Mouse (Mus musculus) liver, postnatal 0 days (tissue): ENCODE measurements around the gene Zswim3. TPM values are rescaled to one million over a fixed set of nuclear protein-coding genes. Genes with fewer than 3 reads are reported as not detected.

Experiments
- ATAC-seq: fragments of 200-750 bp; cut with Nextera tagmentation; 2 replicates; pipeline ENCODE4 v1.8.0; 2017; ENCODE audit warnings: mild to moderate bottlenecking, moderate library complexity
- DNase-seq: peaks from one replicate; pipeline ENCODE4 v3.0.0-alpha.2; 2016
- H3K27ac ChIP-seq: fragments of 300-500 bp; sonication (generic); 2 replicates; pipeline ENCODE4 v1.5.1; 2014; ENCODE audit warnings: antibody characterized with exemption, moderate library complexity, mild to moderate bottlenecking, low read depth
- H3K27me3 ChIP-seq: fragments of 300-500 bp; sonication (generic); 2 replicates; pipeline ENCODE4 v1.6.1; 2014; ENCODE audit warnings: low read length, control low read depth, mixed read lengths; ENCODE audit not compliant: insufficient read depth
- H3K36me3 ChIP-seq: fragments of 300-500 bp; sonication (generic); replicated peaks from 2 replicates; pipeline ENCODE4 v1.6.1; 2014; ENCODE audit warnings: mild to moderate bottlenecking, control low read depth, low read length, moderate library complexity, mixed read lengths; ENCODE audit not compliant: insufficient read depth
- H3K4me1 ChIP-seq: fragments of 300-500 bp; sonication (generic); 2 replicates; pipeline ENCODE4 v1.6.1; 2014; ENCODE audit warnings: antibody characterized with exemption, mild to moderate bottlenecking, control low read depth; ENCODE audit not compliant: insufficient read depth
- H3K4me2 ChIP-seq: fragments of 300-500 bp; sonication (generic); 2 replicates; pipeline ENCODE4 v1.6.1; 2014; ENCODE audit warnings: low read depth, mild to moderate bottlenecking, low read length, moderate library complexity, mixed read lengths
- H3K4me3 ChIP-seq: fragments of 300-500 bp; sonication (generic); 2 replicates; pipeline ENCODE4 v1.5.1; 2014; ENCODE audit warnings: low read depth, low read length
- H3K9ac ChIP-seq: fragments of 300-500 bp; sonication (generic); replicated peaks from 2 replicates; pipeline ENCODE4 v1.6.1; 2014; ENCODE audit warnings: mild to moderate bottlenecking, moderate library complexity
- H3K9me3 ChIP-seq: fragments of 300-500 bp; sonication (generic); 2 replicates; pipeline ENCODE4 v1.6.1; 2016; ENCODE audit warnings: mild to moderate bottlenecking, control low read depth, low read length, mixed read lengths
- CTCF ChIP-seq: sonication (generic); IDR thresholded peaks from 2 replicates; pipeline ENCODE4 v1.5.1; 2016; ENCODE audit warnings: antibody characterized with exemption, low read depth
- EP300 ChIP-seq: IDR thresholded peaks from 2 replicates; pipeline ENCODE4 v1.6.1; 2016; ENCODE audit warnings: antibody characterized with exemption, low read depth, mild to moderate bottlenecking
- WGBS: fragments of 180-500 bp; shearing (Covaris S2); extraction: QIAGEN DNeasy Blood & Tissue Kit; methylation state at CpG from one replicate; pipeline ENCODE4 v1.1.7; 2014; ENCODE audit not compliant: insufficient replicate concordance; 5-methylcytosine and 5-hydroxymethylcytosine counted together
- polyA plus RNA-seq: library from polyadenylated mRNA; unstranded; fragments of >200 nt; fragmentation: Nextera tagmentation; extraction: Ambion mirVana; gene quantifications from 2 replicates; pipeline ENCODE4 v1.2.1, GENCODE M21; 2015

Zswim3 gene
- polyA plus RNA-seq, 1 experiment from 2014 or later = 2.2 TPM

GRCm38 (mm10) chr2:164822636-164823165 is 17.8 kb downstream of the Zswim3 start, which contains the start of gene Zswim1:
Gene Zswim1 (plus strand): TSS chr2:164822686.
- H3K27me3 ChIP-seq = no peaks in the 10 kb centered on the region
- H3K9ac ChIP-seq = peak within 1 kb of the TSS; percentile 74
- TF ChIP-seq EP300 (no peak), CTCF (0 out of 2 replicates have a peak, but pooled peaks have one; percentile 6)
- peaks cover 13% of the 10 kb centered on the region for H3K4me1 ChIP-seq
- peak within 1 kb of the TSS; percentile 75 for H3K4me3 ChIP-seq
- DNase-seq (peak; percentile 99), ATAC-seq (peak; percentile 100)
- no peaks in the 10 kb centered on the region for H3K9me3 ChIP-seq
- WGBS = 1% methylated on average over 32 of the region's 32 CpGs
- peaks cover 27% of the 10 kb centered on the region; the same call in 1 of the 2 replicates for H3K36me3 ChIP-seq
- peak within 1 kb of the TSS; percentile 84 for H3K27ac ChIP-seq
- H3K4me2 ChIP-seq = peak within 1 kb of the TSS; percentile 91

- H3K9me3 ChIP-seq = no peaks in the 10 kb centered on the region
- peak; percentile 71 for ATAC-seq
- 1% methylated on average over 10 of the region's 10 CpGs for WGBS
These were observed 18.3 kb downstream of the Zswim3 start for GRCm38 (mm10) chr2:164823181-164823585.

GRCm38 (mm10) chr2:164823969-164824368 is 19.1 kb downstream of the Zswim3 start:
- peak overlapping the region; percentile 91 for H3K4me2 ChIP-seq
- H3K9ac ChIP-seq = no peak overlapping the region
- no peak overlapping the region for H3K27ac ChIP-seq
- ATAC-seq = no peak
- WGBS = 92% methylated on average over 4 of the region's 4 CpGs
- TF ChIP-seq EP300 = no peak
- TF ChIP-seq CTCF = no peak
- peak overlapping the region; percentile 75; the same call in 1 of the 2 replicates for H3K4me3 ChIP-seq
- no peaks in the 10 kb centered on the region for H3K27me3 ChIP-seq
- H3K9me3 ChIP-seq = no peaks in the 10 kb centered on the region
- H3K4me1 ChIP-seq = peaks cover 12% of the 10 kb centered on the region
- peaks cover 29% of the 10 kb centered on the region; the same call in 1 of the 2 replicates for H3K36me3 ChIP-seq
- no peak for DNase-seq

More at GRCm38 (mm10) chr2:164823181-164823585, 18.3 kb downstream of the Zswim3 start:
- peaks cover 12% of the 10 kb centered on the region for H3K4me1 ChIP-seq
- H3K4me2 ChIP-seq = peak overlapping the region; percentile 91
- TF ChIP-seq CTCF = 0 out of 2 replicates have a peak, but pooled peaks have one; percentile 21
- TF ChIP-seq EP300 = no peak
- peak; percentile 49 for DNase-seq
- peaks cover 29% of the 10 kb centered on the region; the same call in 1 of the 2 replicates for H3K36me3 ChIP-seq
- H3K4me3 ChIP-seq = peak overlapping the region; percentile 75
- no peaks in the 10 kb centered on the region for H3K27me3 ChIP-seq
- peak overlapping the region; percentile 74 for H3K9ac ChIP-seq
- peak overlapping the region; percentile 84 for H3K27ac ChIP-seq

- Histone ChIP-seq H3K9ac (no peak overlapping the region), H3K9me3 (no peaks in the 10 kb centered on the region), H3K36me3 (peaks cover 28% of the 10 kb centered on the region; the same call in 1 of the 2 replicates), H3K4me1 (peaks cover 12% of the 10 kb centered on the region), H3K4me2 (no peak overlapping the region), H3K4me3 (no peak overlapping the region), H3K27ac (no peak overlapping the region), H3K27me3 (no peaks in the 10 kb centered on the region)
- ATAC-seq (no peak), DNase-seq (peak; percentile 13)
- TF ChIP-seq EP300 = no peak
- TF ChIP-seq CTCF = no peak
- 92% methylated on average over 17 of the region's 17 CpGs for WGBS
These were observed 20.6 kb downstream of the Zswim3 start for GRCm38 (mm10) chr2:164825521-164825920.

GRCm38 (mm10) chr2:164827146-164827850 is 22.4 kb downstream of the Zswim3 start:
- Histone ChIP-seq H3K36me3 (peaks cover 18% of the 10 kb centered on the region; the same call in 1 of the 2 replicates), H3K9ac (no peak overlapping the region), H3K9me3 (no peaks in the 10 kb centered on the region), H3K27me3 (no peaks in the 10 kb centered on the region), H3K4me3 (no peak overlapping the region), H3K4me1 (peaks cover 8% of the 10 kb centered on the region), H3K4me2 (no peak overlapping the region), H3K27ac (no peak overlapping the region)
- TF ChIP-seq CTCF (no peak), EP300 (no peak)
- ATAC-seq (no peak), DNase-seq (no peak)
- 80% methylated on average over 16 of the region's 16 CpGs for whole genome bisulfite sequencing

GRCm38 (mm10) chr2:164828437-164828836 is 23.5 kb downstream of the Zswim3 start, which contains the start of gene Spata25:
Gene Spata25 (minus strand): TSS chr2:164828537.
- H3K27me3 ChIP-seq = no peaks in the 10 kb centered on the region
- peaks cover 12% of the 10 kb centered on the region for H3K4me1 ChIP-seq
- no peak within 1 kb of the TSS for H3K4me2 ChIP-seq
- H3K9me3 ChIP-seq = no peaks in the 10 kb centered on the region
- DNase-seq = no peak
- TF ChIP-seq EP300 (no peak), CTCF (no peak)
- no peak within 1 kb of the TSS for H3K27ac ChIP-seq
- H3K4me3 ChIP-seq = no peak within 1 kb of the TSS
- H3K36me3 ChIP-seq = peaks cover 18% of the 10 kb centered on the region; the same call in 1 of the 2 replicates
- WGBS = 84% methylated on average over 6 of the region's 6 CpGs
- H3K9ac ChIP-seq = no peak within 1 kb of the TSS
- ATAC-seq = no peak
